Mouse (Mus musculus) stomach, adult 2 months (tissue): ENCODE results near the gene Pirt. TPM values are rescaled to one million over a fixed set of nuclear protein-coding genes. Genes with fewer than 3 reads are reported as not detected.

ENCODE experiments used
- polyA plus RNA-seq: library from polyadenylated mRNA; depleted of rRNA; stranded (reverse); fragments of >200 nt; gene quantifications from 2 replicates; pipeline ENCODE4 v1.2.3, GENCODE M21; 2012; rRNA removed

The Pirt gene
- 2.2 and 3.0 TPM in 2 replicates for polyA plus RNA-seq

GRCm38 (mm10) chr11:66911811-66912210 lies at the start of gene Pirt:
Gene Pirt (plus strand): TSS chr11:66911981.

GRCm38 (mm10) chr11:66956303-66956702 lies 44.5 kb downstream of the Pirt start, which contains the start of gene Tmem238l:
Gene Tmem238l (plus strand): TSS chr11:66956638.

Other genes with a start within 250 kb of the Pirt start
- 31.0 and 42.4 TPM in 2 replicates for gene Tmem238l, start 44.7 kb downstream of the Pirt start, polyA plus RNA-seq
- gene Tmem220, start 113.2 kb downstream of the Pirt start, polyA plus RNA-seq, result 0.94 and 1.3 TPM in 2 replicates
- gene Adprm, start 140.6 kb downstream of the Pirt start, polyA plus RNA-seq, result 1.6 and 2.5 TPM in 2 replicates
- gene Sco1, start 140.7 kb downstream of the Pirt start, polyA plus RNA-seq, result 4.2 and 4.3 TPM in 2 replicates
- gene Myh3, start 166.3 kb downstream of the Pirt start, polyA plus RNA-seq, result 0.02 and 0.05 TPM in 2 replicates